Mouse (Mus musculus) kidney, postnatal 14 days (tissue): ENCODE measurements around the gene Slc24a5.

ENCODE experiments used
- DNase-seq: peaks from one replicate; pipeline ENCODE4 v3.0.0; 2022; ENCODE audit warnings: mixed read lengths

The Slc24a5 gene

GRCm38 (mm10) chr2:125122624-125123476 lies 54.9 kb downstream of the Slc24a5 start:
- DNase-seq, result peak; percentile 51

- DNase-seq, result peak; percentile 86
Observed at GRCm38 (mm10) chr2:125123477-125123852, 55.5 kb downstream of the Slc24a5 start, which contains the start of gene Myef2. Myef2 (minus strand) TSS chr2:125123661.

- DNase-seq, result no peak
Observed at GRCm38 (mm10) chr2:125125824-125126223, 57.9 kb downstream of the Slc24a5 start.

GRCm38 (mm10) chr2:125126792-125127191 lies 58.9 kb downstream of the Slc24a5 start:
- DNase-seq, result no peak

GRCm38 (mm10) chr2:125134113-125134512 lies 66.2 kb downstream of the Slc24a5 start:
- no peak for DNase-seq

GRCm38 (mm10) chr2:125135903-125136811 lies 68.2 kb downstream of the Slc24a5 start, which contains the start of gene Ctxn2:
Ctxn2 (plus strand) TSS chr2:125136692.
- DNase-seq, result peak; percentile 79

GRCm38 (mm10) chr2:125136846-125137245 lies 68.9 kb downstream of the Slc24a5 start:
- DNase-seq, result no peak
